Mouse (Mus musculus) forebrain, embryonic 15.5 days (tissue): Measurements from ENCODE around the gene Hist1h2ak. TPM values are rescaled to one million over a fixed set of nuclear protein-coding genes. Genes with fewer than 3 reads are reported as not detected.
"Not testable (repeated sequence)": the region's sequence is repeated elsewhere in the genome, so short reads cannot be mapped to it uniquely, and the experiment has no call there.

Experiments used
- ATAC-seq: fragments of 200-750 bp; cut with Nextera tagmentation; replicated peaks from 2 replicates; pipeline ENCODE4 v1.8.0; 2017; ENCODE audit warnings: mild to moderate bottlenecking, moderate TSS enrichment, moderate library complexity
- H3K27ac ChIP-seq: fragments of 300-500 bp; sonication (generic); replicated peaks from 2 replicates; pipeline ENCODE4 v1.5.1; 2015; ENCODE audit warnings: mild to moderate bottlenecking, inconsistent platforms
- H3K27me3 ChIP-seq: fragments of 300-500 bp; sonication (generic); 2 replicates; pipeline ENCODE4 v1.6.1; 2015; ENCODE audit warnings: inconsistent platforms
- H3K36me3 ChIP-seq: fragments of 300-500 bp; sonication (generic); 2 replicates; pipeline ENCODE4 v1.6.1; 2015; ENCODE audit warnings: mild to moderate bottlenecking, inconsistent platforms
- H3K4me1 ChIP-seq: fragments of 300-500 bp; sonication (generic); 2 replicates; pipeline ENCODE4 v1.6.1; 2015; ENCODE audit warnings: inconsistent platforms
- H3K4me2 ChIP-seq: fragments of 300-500 bp; sonication (generic); replicated peaks from 2 replicates; pipeline ENCODE4 v1.6.1; 2015; ENCODE audit warnings: mild to moderate bottlenecking, inconsistent platforms
- H3K4me3 ChIP-seq: fragments of 300-500 bp; sonication (generic); 2 replicates; pipeline ENCODE4 v1.5.1; 2015; ENCODE audit warnings: mild to moderate bottlenecking, inconsistent platforms
- H3K9ac ChIP-seq: fragments of 300-500 bp; sonication (generic); replicated peaks from 2 replicates; pipeline ENCODE4 v1.6.1; 2015; ENCODE audit warnings: mild to moderate bottlenecking, inconsistent platforms
- H3K9me3 ChIP-seq: fragments of 300-500 bp; sonication (generic); 2 replicates; pipeline ENCODE4 v1.6.1; 2016; ENCODE audit warnings: inconsistent platforms
- WGBS: fragments of 180-500 bp; shearing (Covaris S2); methylation state at CpG from one replicate; pipeline ENCODE4 v1.1.7; 2015; ENCODE audit warnings: mixed read lengths; 5-methylcytosine and 5-hydroxymethylcytosine counted together
- polyA plus RNA-seq: library from polyadenylated mRNA; unstranded; fragments of >200 nt; fragmentation: Nextera tagmentation; extraction: Ambion mirVana; gene quantifications from 2 replicates; pipeline ENCODE4 v1.2.1, GENCODE M21; 2015

Hist1h2ak gene
- 21.2 and 26.2 TPM in 2 replicates for polyA plus RNA-seq

DNA sequence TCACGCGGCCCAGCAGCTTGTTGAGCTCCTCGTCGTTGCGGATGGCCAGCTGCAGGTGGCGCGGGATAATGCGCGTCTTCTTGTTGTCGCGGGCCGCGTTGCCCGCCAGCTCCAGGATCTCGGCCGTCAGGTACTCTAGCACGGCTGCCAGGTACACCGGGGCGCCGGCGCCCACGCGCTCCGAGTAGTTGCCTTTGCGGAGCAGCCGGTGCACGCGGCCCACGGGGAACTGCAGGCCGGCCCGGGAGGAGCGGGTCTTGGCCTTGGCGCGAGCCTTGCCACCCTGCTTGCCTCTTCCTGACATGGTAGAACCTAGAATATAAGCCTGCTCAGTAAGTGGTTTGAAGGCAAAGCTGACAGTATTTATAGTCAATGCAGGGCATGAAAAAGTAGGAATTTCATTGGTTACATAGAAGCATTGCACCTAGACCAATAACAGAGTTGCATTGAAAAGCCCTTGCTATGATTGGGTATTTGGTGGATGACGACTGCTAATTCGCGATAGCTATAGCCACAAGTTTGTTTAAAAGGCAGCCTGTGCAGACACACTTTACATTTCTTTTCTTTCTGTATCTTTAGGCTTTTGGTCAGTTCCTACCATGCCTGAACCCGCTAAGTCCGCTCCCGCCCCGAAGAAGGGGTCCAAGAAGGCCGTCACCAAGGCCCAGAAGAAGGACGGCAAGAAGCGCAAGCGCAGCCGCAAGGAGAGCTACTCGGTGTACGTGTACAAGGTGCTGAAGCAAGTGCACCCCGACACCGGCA lies at the start of gene Hist1h2ak, which contains the start of gene Hist1h2bn:
TSS of gene Hist1h2ak (minus strand) at position 304 of the 762 bp plus-strand sequence.
TSS of gene Hist1h2bn (plus strand) at position 600 of the 762 bp plus-strand sequence.
- ATAC-seq, result peak; percentile 96
- H3K27ac ChIP-seq, result peak within 1 kb of the TSS; percentile 96
- 1% methylated on average over 49 of the region's 50 CpGs for WGBS

GRCm38 (mm10) chr13:21803058-21803457 lies 49.4 kb upstream of the Hist1h2ak start:
- H3K9ac ChIP-seq, H3K4me3 ChIP-seq, H3K9me3 ChIP-seq, H3K4me1 ChIP-seq, H3K4me2 ChIP-seq, H3K36me3 ChIP-seq, H3K27ac ChIP-seq, H3K27me3 ChIP-seq: not testable (repeated sequence)
- peak; percentile 74 for ATAC-seq
- no CpG with 5 or more reads among the region's 4 CpGs for whole genome bisulfite sequencing

More for the DNA sequence above, at the start of gene Hist1h2ak, which contains the start of gene Hist1h2bn:
- not testable (repeated sequence) for H3K9me3 ChIP-seq, H3K36me3 ChIP-seq, H3K27me3 ChIP-seq
- H3K4me3 ChIP-seq, result peak within 1 kb of the TSS; percentile 47
- H3K4me1 ChIP-seq, result peaks cover 39% of the 10 kb centered on the region
- peak within 1 kb of the TSS; percentile 82 for H3K4me2 ChIP-seq
- H3K9ac ChIP-seq, result peak within 1 kb of the TSS; percentile 59

DNA sequence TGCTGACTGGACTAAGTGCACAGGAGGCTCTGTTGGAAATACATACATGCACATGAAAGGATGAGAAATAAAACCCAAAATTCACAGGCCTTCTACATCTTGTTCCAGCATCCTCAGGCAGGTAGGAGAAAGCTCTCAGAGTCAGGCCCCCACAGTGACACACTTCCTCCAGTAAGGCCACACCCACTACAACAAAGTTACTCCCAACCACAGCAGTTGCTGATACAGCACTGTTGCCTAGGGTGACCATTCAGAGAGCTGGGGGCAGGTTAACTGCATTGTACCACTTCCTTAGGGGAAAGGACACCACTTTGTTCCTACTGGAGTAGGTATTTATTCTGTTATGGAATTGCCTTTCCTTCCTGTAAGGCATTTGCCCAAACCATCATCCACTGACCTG lies 43.5 kb upstream of the Hist1h2ak start:
- not testable (repeated sequence) for H3K27me3 ChIP-seq, H3K4me3 ChIP-seq, H3K4me2 ChIP-seq, H3K4me1 ChIP-seq, H3K36me3 ChIP-seq, H3K9ac ChIP-seq, H3K9me3 ChIP-seq, ATAC-seq, H3K27ac ChIP-seq

- Histone ChIP-seq H3K36me3 (no peaks in the 10 kb centered on the region), H3K27ac (no peak overlapping the region), H3K9ac (no peak overlapping the region), H3K4me3 (no peak overlapping the region), H3K9me3 (no peaks in the 10 kb centered on the region), H3K4me2 (no peak overlapping the region), H3K27me3 (no peaks in the 10 kb centered on the region), H3K4me1 (no peaks in the 10 kb centered on the region)
- WGBS, result 91% methylated on average over 7 of the region's 7 CpGs
- ATAC-seq, result no peak
Measured at GRCm38 (mm10) chr13:21795584-21795983, 42.0 kb upstream of the Hist1h2ak start.

- ATAC-seq, result no peak
- peaks cover 21% of the 10 kb centered on the region for H3K4me1 ChIP-seq
- peak overlapping the region; percentile 16 for H3K4me2 ChIP-seq
- H3K9me3 ChIP-seq, result no peaks in the 10 kb centered on the region
- no peaks in the 10 kb centered on the region for H3K36me3 ChIP-seq
- no peak overlapping the region for H3K9ac ChIP-seq
- WGBS, result 5% methylated on average over 18 of the region's 18 CpGs
- no peaks in the 10 kb centered on the region for H3K27me3 ChIP-seq
- H3K27ac ChIP-seq, result no peak overlapping the region
- 0 out of 2 replicates have a peak overlapping the region, but pooled peaks have one; percentile 3 for H3K4me3 ChIP-seq
Measured at GRCm38 (mm10) chr13:21790601-21791283, 37.1 kb upstream of the Hist1h2ak start.

DNA sequence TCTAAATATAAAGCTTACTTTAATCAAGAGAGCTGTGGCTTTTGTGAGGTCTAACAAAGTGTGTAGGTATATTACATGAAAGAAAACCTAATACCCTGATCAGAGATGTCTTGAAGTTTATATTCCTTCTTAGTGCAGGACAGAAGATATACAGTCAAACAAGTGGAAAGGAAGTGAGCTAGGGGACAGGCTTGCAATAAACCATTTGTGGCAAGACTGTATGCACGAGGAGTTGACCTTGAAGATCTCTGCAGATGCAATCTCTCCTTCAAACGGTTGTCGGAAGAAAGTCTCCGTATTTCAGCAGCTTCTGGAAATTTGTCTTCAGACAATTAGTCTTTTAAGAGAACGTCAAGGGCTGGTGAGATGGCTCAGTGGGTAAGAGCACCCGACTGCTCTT lies 36.3 kb upstream of the Hist1h2ak start:
- Histone ChIP-seq H3K4me2 (no peak overlapping the region), H3K27ac (no peak overlapping the region), H3K36me3 (no peaks in the 10 kb centered on the region), H3K4me3 (no peak overlapping the region), H3K9ac (no peak overlapping the region), H3K27me3 (no peaks in the 10 kb centered on the region), H3K9me3 (no peaks in the 10 kb centered on the region), H3K4me1 (peaks cover 24% of the 10 kb centered on the region)
- ATAC-seq, result no peak
- 62% methylated on average over 6 of the region's 6 CpGs for WGBS

- H3K36me3 ChIP-seq, result no peaks in the 10 kb centered on the region
- H3K9me3 ChIP-seq, result no peaks in the 10 kb centered on the region
- H3K4me2 ChIP-seq, result peak overlapping the region; percentile 57
- no peaks in the 10 kb centered on the region for H3K27me3 ChIP-seq
- peak overlapping the region; percentile 42 for H3K4me3 ChIP-seq
- 7% methylated on average over 16 of the region's 21 CpGs for WGBS
- peak; percentile 27 for ATAC-seq
- H3K27ac ChIP-seq, result peak overlapping the region; percentile 88
- H3K4me1 ChIP-seq, result peaks cover 34% of the 10 kb centered on the region
- no peak overlapping the region for H3K9ac ChIP-seq
Measured at GRCm38 (mm10) chr13:21787760-21788593, 34.4 kb upstream of the Hist1h2ak start.

- WGBS, result under 1% methylated on average over 41 of the region's 63 CpGs
Measured at GRCm38 (mm10) chr13:21786899-21787629, 33.4 kb upstream of the Hist1h2ak start, which contains the start of the genes Hist1h2an and Hist1h2bp. TSS of gene Hist1h2an (minus strand) at chr13:21787218. TSS of gene Hist1h2bp (plus strand) at chr13:21787461.

GRCm38 (mm10) chr13:21786189-21786898 lies 32.7 kb upstream of the Hist1h2ak start:
- Histone ChIP-seq H3K36me3 (no peaks in the 10 kb centered on the region), H3K4me1 (peaks cover 43% of the 10 kb centered on the region), H3K27me3 (no peaks in the 10 kb centered on the region), H3K4me2 (peak overlapping the region; percentile 57), H3K9ac (peak overlapping the region; percentile 49), H3K4me3 (peak overlapping the region; percentile 42), H3K9me3 (no peaks in the 10 kb centered on the region), H3K27ac (peak overlapping the region; percentile 87)
- ATAC-seq, result no peak
- WGBS, result 2% methylated on average over 8 of the region's 8 CpGs

More at GRCm38 (mm10) chr13:21786899-21787629, 33.4 kb upstream of the Hist1h2ak start, which contains the start of the genes Hist1h2an and Hist1h2bp:
- Histone ChIP-seq H3K9ac (peak within 1 kb of the TSS; percentile 49), H3K27ac (peak within 1 kb of the TSS; percentile 88), H3K4me1 (peaks cover 42% of the 10 kb centered on the region), H3K4me2 (peak within 1 kb of the TSS; percentile 57), H3K4me3 (peak within 1 kb of the TSS; percentile 42)
- H3K27me3 ChIP-seq, H3K9me3 ChIP-seq, H3K36me3 ChIP-seq: not testable (repeated sequence)
- ATAC-seq, result peak; percentile 92

DNA sequence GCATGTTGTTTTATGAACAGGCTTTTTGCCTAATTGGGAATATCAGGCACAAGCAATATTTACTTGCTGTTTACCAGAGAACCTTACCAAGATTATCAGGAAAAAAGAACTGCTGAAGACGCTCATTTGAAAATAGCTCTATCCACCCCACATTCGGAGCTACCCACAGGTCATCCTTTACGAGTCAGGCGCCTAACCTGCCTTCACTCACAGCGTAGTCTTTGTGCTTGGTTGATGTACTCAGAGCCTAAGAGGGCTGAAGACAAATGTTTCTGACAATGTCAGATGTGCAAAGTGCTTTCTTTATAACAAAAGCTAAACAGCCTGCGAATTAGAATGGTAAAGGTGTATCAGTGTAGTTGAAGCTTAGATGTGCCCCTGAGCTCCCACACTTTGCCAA lies 30.7 kb upstream of the Hist1h2ak start:
- WGBS, result 19% methylated on average over 6 of the region's 6 CpGs
- H3K4me1 ChIP-seq, result peaks cover 57% of the 10 kb centered on the region
- ATAC-seq, result no peak
- no peaks in the 10 kb centered on the region for H3K27me3 ChIP-seq
- H3K9ac ChIP-seq, result peak overlapping the region; percentile 26; the same call in 1 of the 2 replicates
- peak overlapping the region; percentile 77 for H3K4me2 ChIP-seq
- H3K4me3 ChIP-seq, result no peak overlapping the region
- H3K36me3 ChIP-seq, result no peaks in the 10 kb centered on the region
- no peaks in the 10 kb centered on the region for H3K9me3 ChIP-seq
- peak overlapping the region; percentile 88 for H3K27ac ChIP-seq
